Mouse (Mus musculus) heart, embryonic 14.5 days (tissue): ENCODE results near the gene Eya4. TPM values are rescaled to one million over a fixed set of nuclear protein-coding genes. Genes with fewer than 3 reads are reported as not detected.

Source experiments
- ATAC-seq: fragments of 200-750 bp; cut with Nextera tagmentation; 2 replicates; pipeline ENCODE4 v1.8.0; 2017; ENCODE audit warnings: low read depth, moderate TSS enrichment; ENCODE audit not compliant: insufficient number of reproducible peaks, insufficient read depth, low FRiP score
- H3K27ac ChIP-seq, 2 experiments: fragments of 200-500 bp in 1 of 2; fragments of 300-500 bp in 1 of 2; sonication (generic) in 1 of 2; replicated peaks in 1 of 2; 2 replicates each; pipeline ENCODE4 v1.5.1; 2012 to 2014; ENCODE audit warnings: low read depth in 2 of 2, low read length in 2 of 2, control low read depth in 1 of 2, mild to moderate bottlenecking in 1 of 2, mixed read lengths in 1 of 2; ENCODE audit not compliant: control insufficient read depth in 1 of 2, insufficient read depth in 1 of 2
- H3K27me3 ChIP-seq: fragments of 300-500 bp; sonication (generic); 2 replicates; pipeline ENCODE4 v1.6.1; 2014; ENCODE audit warnings: mild to moderate bottlenecking, low read length, control low read depth; ENCODE audit not compliant: control insufficient read depth, insufficient read depth
- H3K36me3 ChIP-seq: fragments of 300-500 bp; sonication (generic); 2 replicates; pipeline ENCODE4 v1.6.1; 2014; ENCODE audit warnings: mild to moderate bottlenecking, control low read depth, low read length, mixed read lengths; ENCODE audit not compliant: control insufficient read depth, insufficient read depth
- H3K4me1 ChIP-seq, 2 experiments: fragments of 200-500 bp in 1 of 2; fragments of 300-500 bp in 1 of 2; sonication (generic) in 1 of 2; 2 replicates each; pipeline ENCODE4 v1.6.1; 2012 to 2014; ENCODE audit warnings: low read length in 2 of 2, control low read depth in 1 of 2, mixed read lengths in 1 of 2; ENCODE audit not compliant: control insufficient read depth in 2 of 2, insufficient read depth in 2 of 2
- H3K4me2 ChIP-seq: fragments of 300-500 bp; sonication (generic); 2 replicates; pipeline ENCODE4 v1.6.1; 2014; ENCODE audit warnings: mild to moderate bottlenecking, low read length
- H3K4me3 ChIP-seq, 2 experiments: fragments of 200-500 bp in 1 of 2; fragments of 300-500 bp in 1 of 2; sonication (generic) in 1 of 2; 2 replicates each; pipeline ENCODE4 v1.5.1; 2012 to 2014; ENCODE audit warnings: low read length in 2 of 2, mild to moderate bottlenecking in 2 of 2, control low read depth in 1 of 2, low read depth in 1 of 2, moderate library complexity in 1 of 2; ENCODE audit not compliant: control insufficient read depth in 1 of 2, insufficient read depth in 1 of 2
- H3K9ac ChIP-seq: fragments of 300-500 bp; sonication (generic); 2 replicates; pipeline ENCODE4 v1.6.1; 2014; ENCODE audit warnings: mild to moderate bottlenecking, low read length
- H3K9me3 ChIP-seq: fragments of 300-500 bp; sonication (generic); 2 replicates; pipeline ENCODE4 v1.6.1; 2016; ENCODE audit warnings: low read length, control low read depth; ENCODE audit not compliant: control insufficient read depth
- WGBS: fragments of 180-500 bp; shearing (Covaris S2); extraction: QIAGEN DNeasy Blood & Tissue Kit; methylation state at CpG from one replicate; pipeline ENCODE4 v1.1.7; 2014; 5-methylcytosine and 5-hydroxymethylcytosine counted together
- polyA plus RNA-seq: library from polyadenylated mRNA; unstranded; fragments of >200 nt; fragmentation: Nextera tagmentation; extraction: Ambion mirVana; gene quantifications from 2 replicates; pipeline ENCODE4 v1.2.1, GENCODE M21; 2014

The Eya4 gene
- polyA plus RNA-seq, 1 experiment from 2014 or later, result 0.96 TPM

DNA sequence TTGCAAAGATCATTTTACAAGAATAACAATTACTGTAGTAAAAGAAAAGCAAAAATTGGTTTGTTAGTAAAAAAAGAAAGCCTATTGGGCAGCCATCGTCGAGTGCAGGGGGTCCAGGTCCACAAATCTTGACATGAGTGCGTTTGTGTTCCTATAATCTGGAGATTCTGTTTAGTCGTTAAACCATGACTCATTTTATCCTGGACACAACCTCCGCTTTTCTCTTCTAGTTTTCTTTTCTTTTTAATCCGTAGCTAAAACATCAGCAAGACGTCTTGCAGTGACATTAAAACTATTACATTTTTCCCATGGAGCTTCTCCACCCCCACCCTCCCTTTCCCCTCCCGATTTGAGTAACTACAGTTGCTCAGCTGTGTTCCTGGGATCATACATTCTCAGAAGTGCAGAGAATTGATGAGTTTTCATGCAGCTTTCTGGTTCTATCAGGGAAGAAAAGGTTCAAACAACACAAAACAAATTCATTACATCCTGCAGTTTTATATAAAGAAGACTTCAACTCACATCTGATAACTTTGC is 297.1 kb downstream of the Eya4 start:
- Histone ChIP-seq H3K9ac (no peak overlapping the region), H3K9me3 (no peaks in the 10 kb centered on the region), H3K27ac (no peak overlapping the region; a peak in 1 of 4 replicates), H3K36me3 (no peaks in the 10 kb centered on the region), H3K4me2 (no peak overlapping the region), H3K4me1 (no peaks in the 10 kb centered on the region), H3K27me3 (no peaks in the 10 kb centered on the region), H3K4me3 (no peak overlapping the region)
- 64% methylated on average over 8 of the region's 8 CpGs for WGBS
- ATAC-seq, result no peak
